Mouse (Mus musculus) spleen, adult 12 weeks (tissue): ENCODE results near the gene Aqp3.

ENCODE experiments used
- DNase-seq: peaks from one replicate; pipeline ENCODE4 v3.0.0; 2022; ENCODE audit warnings: low spot score

Gene Aqp3

DNA sequence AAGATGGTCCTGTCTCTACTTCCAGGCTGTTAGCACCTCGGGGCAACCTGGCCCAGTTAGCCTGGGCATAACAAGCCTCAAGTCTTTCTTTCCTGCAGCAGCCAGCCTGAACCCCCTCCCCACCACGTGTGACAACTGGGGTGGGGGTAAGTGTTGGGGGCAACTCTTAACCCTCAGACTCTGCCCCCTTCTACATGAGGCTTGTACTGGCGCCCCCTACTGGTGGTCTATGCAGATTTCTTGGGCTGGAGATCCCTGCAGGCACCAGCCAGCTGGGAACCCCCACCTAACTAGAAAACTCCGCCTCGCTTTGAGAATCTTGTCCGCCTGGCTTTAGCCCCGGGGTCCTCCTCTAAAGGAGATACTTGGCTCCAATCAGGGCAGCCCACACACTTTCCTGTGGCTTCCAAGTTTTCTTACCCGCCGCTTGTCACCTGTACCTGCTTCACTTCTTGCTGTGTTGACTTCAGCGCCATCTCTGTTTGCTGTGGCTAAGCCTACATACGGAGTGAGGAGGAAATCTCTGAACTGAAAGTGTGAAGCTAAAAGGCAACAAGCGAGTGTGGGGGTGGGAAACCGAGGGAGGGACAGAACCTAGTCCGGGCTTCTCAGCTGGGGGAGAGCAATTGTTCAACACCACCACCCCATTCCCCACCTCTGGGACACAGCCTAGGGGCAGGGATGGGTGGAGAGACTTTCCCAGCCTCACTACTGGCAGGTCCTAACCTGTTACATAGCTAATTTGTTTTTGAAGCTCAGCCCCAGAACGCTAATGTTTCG, 33.9 kb downstream of the Aqp3 start:
- DNase-seq = no peak

DNA sequence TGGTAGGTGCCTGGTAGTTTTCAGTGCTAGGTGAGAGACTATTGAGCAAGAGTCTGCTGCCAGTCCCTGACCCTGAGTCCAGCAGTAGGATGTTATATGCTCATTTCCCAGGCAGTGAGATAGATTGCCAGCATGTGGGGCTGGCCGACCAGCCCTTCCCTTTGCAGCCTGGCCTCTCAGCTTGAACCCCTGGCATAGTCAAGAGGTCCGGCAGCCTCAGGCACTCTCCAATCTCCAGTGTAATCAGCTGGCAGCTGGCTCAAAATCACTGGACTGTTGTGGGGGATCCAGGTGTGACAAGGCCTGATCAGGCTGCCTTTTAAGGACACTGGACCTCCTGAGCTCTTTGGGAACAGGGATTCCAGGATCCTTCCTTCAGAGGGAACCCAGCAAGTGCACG, 34.6 kb downstream of the Aqp3 start:
- DNase-seq = no peak

DNA sequence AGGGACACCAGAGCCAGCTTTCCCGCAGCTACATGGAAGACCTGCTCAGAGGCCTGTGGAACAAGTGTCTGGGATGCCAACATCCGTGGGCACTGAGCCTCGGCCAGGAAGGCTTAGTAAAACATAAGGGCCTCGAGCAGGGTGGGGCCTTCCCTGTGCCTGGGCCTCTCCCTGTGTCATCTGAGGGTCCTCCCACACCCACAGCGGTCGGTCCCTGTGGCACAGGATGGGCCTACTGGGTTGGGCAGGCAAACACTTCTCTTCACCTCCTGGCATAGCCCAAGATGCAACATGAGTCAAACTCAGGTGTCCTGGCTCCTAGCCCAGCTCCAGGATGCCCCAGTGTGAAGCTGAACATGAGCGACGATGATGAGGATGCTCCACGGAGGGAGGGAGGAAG, 40.6 kb downstream of the Aqp3 start:
- no peak for DNase-seq

DNA sequence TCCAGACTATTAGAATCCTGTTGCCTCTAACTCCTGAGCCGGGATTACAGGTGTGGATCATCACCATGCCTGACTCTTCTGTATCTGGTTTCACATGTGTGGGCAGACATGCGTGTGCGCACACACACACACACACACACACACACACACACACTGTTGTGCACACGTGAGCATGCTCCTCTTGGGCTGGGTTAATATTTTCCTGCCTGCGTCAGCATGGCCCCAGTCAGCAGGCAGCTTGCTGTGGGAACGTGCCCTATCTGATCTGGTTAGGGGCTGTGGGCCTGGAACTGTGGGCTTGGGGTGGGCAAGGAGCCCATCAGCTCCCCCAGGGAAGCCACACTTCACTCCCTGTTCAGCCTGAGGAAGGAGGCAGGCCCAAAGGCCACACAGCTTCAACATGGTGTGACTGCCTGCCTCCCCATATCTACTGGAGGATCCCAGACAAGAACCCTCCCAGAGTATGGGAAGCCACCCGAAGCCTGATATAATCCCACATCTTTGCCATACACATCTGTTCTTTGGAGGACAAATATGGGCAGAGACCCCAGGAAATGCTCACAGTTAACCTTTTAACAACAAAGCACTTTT, 41.1 kb downstream of the Aqp3 start:
- DNase-seq = no peak

DNA sequence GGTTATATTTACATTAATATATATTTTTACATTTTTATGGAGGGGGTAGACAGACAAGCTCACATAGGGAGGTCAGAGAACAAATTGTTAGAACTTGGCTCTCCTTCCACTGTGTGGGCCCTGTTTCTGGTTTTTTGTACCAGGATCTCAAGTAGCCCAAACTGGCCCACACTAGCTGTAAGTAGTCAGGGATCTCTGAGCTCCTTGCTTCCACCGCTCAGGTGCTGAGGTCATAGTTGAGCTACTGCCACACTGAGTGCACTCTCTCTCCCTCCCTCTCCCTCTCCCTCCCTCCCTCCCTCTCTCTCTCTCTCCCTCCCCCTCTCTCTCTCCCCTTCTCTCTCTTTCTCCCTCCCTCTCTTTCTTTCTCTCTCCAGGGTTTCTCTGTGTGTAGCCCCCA, 41.7 kb downstream of the Aqp3 start:
- DNase-seq = no peak

DNA sequence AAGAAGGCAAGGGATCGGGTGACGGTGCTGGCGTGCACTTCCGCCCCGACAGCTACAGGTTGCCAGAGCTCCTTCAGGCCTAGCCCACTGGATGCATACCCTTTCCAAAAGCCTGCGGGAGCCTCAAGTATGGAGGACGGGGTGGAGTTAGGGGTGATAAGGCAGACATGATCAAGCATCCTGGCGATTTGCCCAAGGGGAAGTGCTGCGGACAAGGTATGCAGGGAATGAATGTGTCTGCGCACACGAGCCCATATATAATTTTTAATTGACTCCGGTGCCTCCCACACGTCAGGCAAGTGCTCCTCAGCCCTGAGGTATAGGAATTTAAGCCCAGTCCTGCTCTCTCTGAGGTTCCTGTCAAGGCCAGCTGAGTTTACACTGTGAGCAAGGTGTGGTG, 42.9 kb downstream of the Aqp3 start:
- no peak for DNase-seq

DNA sequence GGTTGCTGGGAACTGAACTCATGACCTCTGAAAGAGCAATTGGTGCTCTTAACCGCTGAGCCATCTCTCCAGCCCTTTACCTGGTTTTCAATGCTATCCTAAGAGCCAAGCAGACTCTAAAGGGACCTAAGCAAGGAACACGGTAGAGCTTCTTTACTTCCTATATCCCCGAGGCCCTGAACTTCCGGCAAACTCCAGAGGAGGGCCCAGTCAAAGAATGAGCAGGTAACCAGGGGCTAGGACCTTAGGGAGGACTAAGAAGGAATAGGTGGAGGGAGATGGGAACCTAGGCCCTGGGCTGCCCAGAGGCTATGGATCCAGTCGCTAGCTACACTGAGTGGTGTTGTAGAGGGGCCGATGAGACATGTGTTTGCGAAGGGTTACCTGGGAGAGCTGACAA, 46.2 kb downstream of the Aqp3 start:
- no peak for DNase-seq

DNA sequence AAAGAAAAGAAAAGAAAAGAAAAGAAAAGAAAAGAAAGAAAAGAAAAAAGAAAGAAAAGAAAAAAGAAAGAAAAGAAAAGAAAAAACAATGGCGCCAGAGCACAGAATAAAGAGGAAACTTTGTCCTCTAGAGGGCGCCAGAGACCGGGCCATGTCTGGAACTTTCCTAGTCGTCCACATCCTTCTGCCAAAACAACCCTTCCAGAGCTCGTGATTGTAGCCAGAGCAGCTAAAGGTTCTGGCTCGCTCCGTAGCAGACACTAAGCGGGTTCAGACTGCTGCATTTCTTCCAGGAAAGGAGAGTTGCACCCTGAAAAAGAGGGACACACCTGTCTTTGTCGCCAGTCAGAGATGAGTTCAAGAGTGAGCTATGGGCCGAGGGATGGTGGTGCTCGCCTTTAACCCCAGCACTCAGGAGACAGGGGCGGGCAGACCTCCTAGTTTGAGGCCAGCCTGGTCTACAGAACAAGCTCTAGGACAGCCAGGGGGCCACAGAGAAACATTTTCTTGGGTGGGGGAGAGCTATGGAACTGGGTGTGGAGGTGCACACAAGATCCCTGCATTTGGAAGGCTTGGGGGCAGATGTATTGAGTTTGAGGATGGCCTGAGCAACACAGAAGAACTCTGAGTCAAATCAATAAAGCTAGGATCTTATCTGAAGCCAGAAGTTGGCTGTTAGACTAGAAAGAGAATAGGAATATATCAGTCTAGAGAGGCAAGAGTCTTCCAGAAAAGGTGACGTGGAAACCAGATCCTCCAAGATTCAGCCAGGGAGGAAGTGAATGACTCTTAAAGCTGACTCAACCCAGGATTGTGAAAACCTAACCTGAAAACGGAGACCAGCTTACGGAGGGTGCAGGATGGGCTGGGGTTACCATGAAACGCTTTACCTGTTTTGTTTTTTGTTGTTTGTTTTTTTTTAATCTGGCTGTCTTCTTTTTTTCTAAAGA, 47.0 kb downstream of the Aqp3 start:
- DNase-seq = peak; percentile 61

DNA sequence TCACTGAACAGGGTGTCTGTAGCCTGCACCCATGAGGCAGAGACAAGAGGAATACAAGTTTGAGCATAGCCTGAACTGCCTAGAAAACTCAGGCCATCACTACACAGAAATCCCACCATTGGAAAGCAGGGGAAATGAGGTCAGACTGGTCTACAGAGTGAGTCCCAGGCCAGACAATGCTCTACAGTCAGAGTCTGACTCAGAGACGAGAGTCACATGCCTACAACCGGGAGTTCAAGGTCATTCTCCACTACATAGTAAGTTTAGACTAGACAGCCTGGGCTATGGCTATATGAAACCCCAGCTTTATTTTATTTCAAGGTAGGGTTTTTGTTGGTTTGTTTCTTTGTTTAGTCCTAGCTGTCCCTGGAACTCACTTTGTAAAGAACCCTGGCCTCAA, 49.1 kb downstream of the Aqp3 start:
- no peak for DNase-seq

DNA sequence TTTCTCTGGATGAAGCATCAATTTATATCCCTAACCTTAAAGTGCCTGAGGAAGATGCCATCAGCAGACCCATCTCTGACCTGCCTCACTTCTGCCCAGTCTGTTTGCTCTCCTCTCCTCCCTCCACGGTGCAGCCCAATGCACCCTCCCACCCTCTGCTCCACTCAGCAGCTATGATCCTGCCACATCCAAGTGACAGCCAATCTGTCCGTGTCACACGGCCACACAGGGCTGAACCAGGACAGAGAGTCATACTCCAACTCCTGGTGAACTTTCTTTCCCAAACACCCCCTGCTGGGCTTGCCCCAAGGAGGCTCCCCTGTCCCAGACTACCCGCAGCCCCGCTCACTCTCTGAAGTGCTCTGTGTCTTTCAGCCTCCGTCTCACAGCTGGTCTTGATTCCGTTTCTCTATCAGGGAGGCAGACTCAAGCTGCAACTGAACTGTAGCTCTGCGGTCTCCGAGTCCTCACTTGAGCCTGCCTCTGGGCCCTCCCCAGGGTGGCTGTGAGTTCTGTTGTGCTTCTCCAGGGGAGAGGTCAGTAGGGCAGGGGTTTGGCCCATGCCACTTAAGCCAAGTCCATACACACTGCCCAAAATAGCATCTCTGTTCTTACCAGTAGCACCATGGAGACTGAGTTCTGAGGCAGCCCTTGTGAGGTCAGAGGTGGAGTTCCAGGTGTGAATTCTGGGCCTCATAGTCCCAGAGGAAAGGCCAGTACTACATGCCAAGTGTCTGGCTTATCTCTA, 50.3 kb downstream of the Aqp3 start, which contains the start of gene Aqp7:
Gene Aqp7 (minus strand): TSS at position 616 of the 748 bp plus-strand sequence.
- no peak for DNase-seq

DNA sequence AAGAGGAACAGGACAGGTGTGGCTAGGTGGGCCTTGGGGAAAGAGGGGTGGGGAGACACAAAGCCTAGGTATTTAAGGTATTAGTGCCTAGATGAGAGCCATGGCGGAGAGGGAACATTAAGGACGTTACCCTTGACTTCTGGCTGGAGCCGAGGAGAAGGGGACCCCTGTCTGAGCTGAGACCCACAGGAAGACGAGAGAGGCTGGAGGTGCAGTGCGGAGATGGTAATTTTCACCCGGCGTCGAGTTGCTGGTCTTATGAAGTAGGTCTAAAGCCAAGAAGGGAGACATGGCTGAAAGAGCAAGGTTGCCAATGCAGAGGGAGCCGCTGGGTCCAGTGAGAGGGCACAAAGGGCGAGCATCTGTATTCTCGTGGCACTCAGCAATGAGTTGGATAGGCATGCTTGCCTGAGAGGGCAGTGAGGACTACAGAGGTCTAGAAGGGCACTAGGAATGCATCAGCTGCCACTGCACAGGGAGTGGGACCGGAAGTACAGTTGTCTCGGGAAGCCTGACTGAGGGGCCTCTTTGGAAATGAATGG, 51.7 kb downstream of the Aqp3 start:
- no peak for DNase-seq

DNA sequence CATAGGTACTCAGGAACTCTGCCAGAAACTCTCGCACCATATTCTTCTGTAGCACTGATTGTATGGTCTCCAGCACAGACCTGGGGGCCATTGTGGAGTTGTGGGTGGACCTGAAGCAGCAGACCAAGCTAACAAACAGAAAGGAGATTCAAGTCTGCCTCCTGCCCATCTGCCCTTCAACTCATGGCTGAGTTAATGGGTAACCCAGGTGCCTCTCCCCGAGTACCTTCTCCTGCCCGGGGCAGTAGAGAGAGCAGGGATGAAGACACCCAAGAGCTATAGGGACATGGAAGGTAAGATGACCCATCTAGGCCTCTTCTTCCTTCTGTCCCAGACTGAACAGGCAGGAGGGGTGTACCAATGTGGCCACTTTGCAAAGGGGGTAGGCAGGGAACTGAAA, 52.7 kb downstream of the Aqp3 start:
- DNase-seq = no peak

DNA sequence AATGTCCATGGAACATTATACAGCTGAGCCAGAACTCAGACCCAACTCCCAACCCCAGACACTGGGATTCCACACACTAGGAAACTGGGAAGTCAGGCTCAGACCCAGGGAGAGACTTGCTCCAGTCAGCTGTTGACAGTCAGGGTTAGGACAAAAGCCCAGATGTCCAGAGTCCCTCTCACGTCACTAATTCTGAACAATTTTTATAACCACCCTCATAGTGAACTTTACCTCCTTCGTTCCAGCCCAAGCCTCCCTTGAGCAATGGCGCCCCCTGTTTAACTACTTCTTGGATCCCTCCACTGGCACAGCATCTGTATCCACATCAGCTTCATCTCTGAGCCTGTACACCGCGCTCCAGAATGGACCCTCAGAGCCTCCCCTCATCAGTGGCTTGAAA, 54.0 kb downstream of the Aqp3 start:
- DNase-seq = no peak

DNA sequence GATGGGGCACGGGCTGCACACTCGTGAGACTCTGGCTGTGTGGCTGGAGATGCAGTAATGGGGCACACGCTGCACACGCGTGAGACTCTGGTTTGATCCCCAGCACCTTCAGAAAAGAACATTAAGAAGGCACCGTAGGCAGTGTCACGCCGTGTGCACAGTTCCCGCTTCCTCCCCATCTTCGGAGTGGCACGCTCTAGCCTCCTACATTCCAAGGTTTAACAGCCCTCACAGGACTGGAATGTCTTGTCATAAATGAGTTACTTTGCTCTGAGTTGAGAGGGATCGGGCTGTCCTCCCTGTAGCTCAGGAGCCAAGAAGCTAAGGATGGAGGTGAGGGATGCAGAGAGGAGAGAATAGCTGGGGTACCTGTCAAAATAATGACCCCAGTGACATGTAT, 55.1 kb downstream of the Aqp3 start:
- DNase-seq = no peak
